Mouse (Mus musculus) mature B cell (primary cell): ENCODE data around the gene Lsp1.

Source experiments
- in situ Hi-C: fragments of 300-500 bp; cut with MboI; formaldehyde crosslinking; loops from 2 replicates; pipeline ENCODE4 v1.14.3; 2019

The Lsp1 gene

DNA sequence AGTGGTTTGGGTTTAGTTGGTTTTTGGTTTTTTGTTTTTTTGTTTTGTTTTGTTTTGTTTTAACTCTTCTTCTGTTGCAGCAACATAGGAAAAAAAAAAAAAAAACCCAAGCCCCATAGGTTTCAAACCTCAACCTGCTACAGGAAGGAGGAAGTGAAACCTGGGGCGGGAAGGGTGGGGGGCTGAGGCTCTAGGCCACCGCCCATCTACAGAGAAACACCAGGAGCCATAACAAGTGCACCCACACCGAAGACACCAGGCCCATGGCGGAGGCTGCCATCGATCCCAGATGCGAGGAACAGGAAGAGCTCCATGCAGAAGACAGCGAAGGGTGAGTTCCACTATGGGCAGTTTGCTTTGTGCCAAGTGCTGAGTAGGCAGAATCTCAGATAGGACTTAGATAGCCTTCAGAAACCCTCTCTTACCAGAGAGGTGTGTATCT is at the start of gene Lsp1:
Gene Lsp1 (plus strand): TSS at position 174 of the 442 bp plus-strand sequence.
- in situ Hi-C loops, result no loop called here

DNA sequence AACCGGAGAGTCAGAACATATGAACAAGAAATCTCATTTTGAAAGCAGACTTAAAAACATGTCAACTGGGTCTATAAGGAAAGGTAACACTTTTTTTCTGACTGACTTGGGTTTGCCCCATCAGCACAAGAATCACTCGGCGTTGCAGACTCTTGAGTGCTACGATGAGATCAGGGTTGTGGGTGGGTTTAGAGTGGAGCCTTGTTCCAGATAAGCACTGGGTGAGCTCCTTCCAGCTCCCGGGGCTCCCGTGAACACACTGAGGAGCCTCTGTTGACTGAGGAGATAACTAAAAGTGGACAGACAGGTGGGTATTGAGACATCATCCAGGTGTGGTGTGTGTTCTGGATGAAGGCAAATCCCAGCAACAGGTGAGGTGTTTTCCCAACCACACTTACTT is 47.3 kb upstream of the Lsp1 start:
- in situ Hi-C loops, result no loop called here

DNA sequence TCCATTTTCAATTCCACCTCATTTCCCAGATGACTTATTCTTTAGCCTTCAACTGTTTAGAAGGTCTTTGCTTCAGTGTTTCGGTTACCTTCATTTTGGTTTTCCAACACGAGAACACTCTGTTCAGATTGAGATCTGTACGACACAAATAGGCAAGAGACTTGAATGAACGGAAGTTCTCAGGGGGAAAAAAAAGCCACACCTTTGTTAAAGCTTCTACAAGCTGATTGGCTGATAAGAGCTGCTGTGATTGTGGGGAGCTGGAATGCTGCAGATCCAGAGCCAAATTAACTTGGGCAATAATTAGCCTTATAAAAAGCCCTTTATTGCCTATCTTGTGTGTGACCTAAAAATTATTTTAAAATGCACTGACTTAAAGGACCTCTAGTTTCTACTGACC is 45.3 kb upstream of the Lsp1 start:
- in situ Hi-C loops, result no loop called here

DNA sequence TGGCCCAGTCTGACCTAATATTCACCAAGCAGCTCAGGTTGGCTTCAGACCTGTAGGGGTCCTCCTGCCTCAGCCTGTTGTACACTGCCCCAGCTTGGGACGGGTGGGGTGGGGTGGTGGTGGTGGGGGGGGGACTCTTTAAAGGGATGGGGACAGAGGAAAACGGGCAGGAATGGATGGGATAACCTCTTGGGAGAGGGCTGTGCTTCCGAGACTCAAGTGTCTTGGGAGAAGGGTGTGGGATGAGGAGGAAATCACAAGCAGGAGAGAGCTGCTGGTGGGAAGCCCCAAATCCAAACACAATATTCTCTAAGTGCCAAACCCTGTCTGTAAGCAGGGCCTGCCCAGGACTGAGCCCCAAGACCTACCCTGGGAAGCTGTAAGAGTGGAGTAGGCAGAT is 44.4 kb upstream of the Lsp1 start:
- in situ Hi-C loops, result no loop called here

DNA sequence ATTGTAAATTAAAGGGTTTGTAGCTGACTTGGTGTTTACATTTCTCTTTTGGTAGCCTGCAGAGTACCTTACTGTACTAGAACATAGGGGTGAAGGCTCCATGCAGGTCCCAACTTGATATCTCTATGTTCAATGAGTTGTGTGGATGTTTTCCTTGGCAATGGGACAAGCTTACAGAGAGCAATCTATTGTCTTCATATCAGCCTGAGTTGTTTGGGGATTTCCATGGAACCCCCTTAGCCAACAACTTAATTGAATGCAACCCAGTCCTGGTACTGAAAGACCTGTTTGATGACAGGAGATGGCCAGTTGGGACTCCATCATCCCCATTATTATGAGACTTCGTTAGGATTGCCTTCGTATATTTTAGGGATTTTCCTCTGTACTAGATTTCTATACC is 42.6 kb upstream of the Lsp1 start:
- in situ Hi-C loops, result no loop called here

DNA sequence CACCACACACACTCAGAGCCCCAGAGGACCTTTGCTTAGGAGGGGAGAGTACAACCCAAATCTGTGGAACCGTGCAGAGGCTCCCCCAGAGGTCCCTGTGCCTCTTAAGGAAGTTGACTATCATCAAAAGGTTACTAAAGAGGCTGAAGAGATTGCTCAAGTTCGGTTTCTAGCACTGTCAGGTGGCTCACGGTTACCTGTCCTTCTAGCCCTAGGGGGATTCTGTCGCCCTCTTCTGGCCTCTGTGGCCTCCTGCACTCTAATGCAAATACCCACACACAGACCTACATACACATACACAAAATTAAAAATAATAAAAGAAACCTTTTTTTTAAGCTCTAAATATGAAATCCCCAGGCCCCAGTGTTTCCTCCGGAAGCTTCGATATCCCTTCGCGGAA is 41.9 kb upstream of the Lsp1 start:
- in situ Hi-C loops, result no loop called here

DNA sequence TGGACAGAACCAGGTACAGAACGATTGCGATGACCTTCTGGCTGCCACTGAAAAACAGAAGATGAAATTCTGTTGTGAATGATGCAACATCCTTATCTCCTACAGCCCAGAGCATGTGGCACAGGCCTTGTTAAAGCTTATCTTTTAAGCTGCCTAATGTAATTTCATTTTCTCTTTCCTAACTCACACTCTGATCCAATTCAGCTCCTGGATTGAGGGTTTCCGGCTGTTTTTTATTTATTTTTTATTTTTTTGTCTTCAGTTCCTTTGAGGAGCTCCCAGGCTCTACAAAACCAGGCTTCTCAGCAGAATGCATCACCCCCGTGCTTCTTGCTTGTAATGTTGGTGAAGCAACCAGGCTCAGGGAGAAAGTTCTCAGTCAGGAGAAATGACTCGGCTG is 40.7 kb upstream of the Lsp1 start:
- in situ Hi-C loops, result no loop called here

DNA sequence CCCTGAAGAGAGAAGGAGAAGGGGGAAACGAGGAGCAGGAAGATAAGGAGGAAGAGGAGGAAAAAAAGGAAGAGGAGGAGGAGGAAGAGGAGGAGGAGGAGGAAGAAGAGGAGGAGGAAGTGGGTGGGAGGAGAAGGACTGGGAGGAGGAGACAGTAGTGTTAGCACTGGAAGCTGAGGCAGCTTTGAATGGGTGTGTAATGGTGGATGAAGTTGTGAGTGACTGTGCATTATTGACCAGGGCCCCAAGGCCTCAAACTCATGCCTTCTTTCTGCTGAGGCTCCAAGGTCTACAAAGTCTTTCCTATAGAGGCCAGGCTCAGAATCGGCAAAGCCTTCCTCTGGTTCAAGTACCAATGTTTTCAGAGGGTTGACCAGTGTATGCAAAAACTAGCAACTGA is 38.8 kb upstream of the Lsp1 start:
- in situ Hi-C loops, result no loop called here

DNA sequence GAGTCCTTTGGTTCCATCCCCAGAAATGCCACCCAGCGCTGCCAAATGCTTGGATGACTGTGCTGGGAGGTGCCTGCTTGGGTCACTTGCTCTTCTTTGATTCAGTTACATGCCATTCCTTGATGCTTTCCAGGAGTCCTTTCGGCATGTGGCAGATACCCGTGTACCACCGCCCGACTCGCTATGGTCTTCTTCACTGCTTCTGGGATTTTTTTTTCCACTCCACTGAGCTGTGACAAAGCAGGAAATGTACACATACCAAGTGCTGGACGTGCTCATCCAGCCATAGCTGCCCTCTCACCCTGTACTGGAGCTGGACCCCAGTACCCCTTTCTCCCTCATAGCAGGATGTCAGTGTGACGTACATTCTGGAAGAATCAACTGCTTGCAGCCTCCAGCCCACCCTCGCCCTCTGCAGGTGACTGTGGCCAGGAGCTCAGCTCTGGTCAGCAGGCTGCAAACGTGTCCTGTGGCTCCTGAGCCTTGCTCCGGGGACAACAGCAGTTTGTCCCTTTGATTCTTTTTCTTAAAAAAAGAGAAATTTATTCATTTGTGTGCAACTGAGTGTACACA is 34.9 kb upstream of the Lsp1 start:
- in situ Hi-C loops, result no loop called here

DNA sequence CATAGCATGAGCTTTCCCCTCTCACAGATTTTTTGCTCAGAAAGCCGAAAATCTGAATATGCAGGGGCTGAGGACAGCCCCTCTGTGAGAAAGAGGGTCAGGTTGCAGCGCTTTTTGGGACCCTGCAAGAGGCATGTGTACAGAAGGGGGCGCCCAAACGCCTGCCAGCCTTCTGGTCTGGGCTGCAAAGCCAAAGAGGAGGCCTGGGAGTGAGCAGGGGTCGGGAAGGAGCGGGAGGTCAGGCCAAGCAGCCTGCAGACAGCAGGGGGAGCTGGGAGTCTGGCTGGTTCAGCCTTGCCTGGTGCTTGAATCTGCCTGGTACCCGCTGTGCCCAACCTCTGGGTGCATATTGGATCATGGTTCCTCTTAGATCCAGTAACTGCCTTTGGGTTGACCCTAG is 32.4 kb upstream of the Lsp1 start:
- in situ Hi-C loops, result no loop called here

DNA sequence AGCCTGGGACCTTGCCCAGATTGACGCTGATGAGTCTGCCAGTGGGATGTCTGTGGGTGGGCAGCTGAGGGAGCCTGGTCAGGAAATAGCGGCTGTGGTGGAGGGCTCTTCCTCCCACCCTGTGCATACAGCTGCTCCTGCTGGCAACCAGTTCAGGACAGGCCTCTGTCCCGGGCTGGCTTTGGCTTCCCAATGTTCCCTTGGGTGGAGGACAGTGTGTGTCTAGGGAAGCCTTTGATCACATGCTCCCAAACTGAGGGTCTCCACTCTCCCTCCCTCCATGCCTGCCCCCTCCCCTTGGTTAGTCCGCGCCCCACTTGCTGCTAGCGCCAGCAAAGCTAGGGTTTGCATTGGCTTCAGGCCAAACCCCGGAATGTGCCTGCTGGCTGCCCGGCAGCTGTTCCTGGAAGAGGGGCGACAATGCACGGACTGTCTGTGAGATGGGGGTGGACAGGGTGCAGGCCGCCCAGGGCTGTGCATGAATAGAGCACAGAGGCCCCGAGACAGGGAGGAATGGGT is 30.4 kb upstream of the Lsp1 start:
- in situ Hi-C loops, result no loop called here

DNA sequence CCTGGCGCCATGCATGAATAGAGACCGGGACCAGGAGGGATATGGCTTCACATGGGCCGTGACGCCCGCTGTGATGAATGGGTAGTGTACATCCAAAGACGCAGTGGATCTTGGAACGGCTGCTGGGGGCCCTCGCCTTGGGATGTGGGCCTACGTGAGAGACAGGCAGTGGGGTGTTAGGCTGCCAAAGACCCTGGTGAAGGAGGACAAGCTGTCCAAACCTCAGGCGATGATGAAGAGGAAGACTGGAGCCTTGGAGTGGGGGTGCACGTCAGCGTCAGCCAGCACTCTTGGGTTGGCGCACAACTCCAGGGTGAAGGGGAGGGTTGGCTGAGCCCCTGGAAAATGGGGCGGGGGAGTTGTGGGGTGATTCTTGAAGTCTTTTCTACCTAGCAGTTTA is 29.5 kb upstream of the Lsp1 start:
- in situ Hi-C loops, result no loop called here

DNA sequence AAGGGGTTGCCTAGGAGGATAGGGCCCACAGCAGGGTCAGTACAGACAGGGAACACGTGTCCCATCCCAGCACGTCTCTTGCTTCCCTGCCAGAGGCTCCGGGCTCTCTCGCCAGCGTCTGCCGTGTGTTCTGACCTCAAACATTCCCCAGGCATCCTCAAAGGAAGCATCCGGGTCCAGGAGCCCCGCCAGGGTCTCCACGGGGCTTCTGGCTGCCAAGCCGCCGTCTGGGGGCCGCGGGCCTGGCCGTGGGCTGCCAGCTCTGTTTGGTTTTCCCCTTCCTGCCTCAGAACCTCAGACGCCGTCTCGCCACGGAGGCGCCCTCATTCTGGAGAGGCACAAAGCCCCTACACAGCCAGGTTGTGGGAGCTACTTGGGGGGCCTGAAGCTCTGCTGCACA is 27.0 kb upstream of the Lsp1 start:
- in situ Hi-C loops, result no loop called here

DNA sequence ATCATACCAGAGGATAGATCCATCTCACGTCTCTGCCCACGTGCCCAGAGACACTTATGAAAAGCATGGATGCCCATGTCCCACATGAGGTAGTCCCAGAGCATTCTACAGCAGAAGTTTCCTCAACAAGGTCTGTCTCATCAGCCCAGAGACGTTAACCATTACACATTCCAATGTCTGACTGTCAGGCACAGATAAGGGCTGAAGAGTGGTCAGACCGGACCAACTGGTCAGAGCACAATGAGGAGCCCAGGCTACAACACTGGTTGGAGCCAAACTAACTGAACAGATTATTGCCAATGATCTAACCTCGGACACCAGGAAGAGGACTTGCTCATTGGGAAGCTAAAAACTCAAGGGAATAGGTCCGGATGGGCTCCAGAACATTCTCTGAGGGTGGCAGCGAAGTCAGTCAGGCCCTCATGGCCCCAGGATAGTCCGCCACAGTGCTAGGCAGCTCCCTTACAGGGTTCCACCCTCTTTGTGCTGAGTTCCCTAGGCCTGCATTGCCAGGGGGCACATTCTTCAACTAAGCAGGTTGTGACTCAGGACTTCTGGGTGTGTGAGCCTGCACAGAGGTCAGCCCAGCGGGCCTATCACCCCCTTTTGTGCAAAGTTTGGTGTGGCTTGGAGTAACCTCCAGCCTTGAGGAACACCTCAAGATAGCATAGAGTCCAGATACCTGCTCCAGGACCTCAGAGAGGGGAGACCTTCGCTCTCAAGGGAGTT is 26.3 kb upstream of the Lsp1 start, which contains the start of gene Syt8:
Gene Syt8 (plus strand): TSS at position 714 of the 729 bp plus-strand sequence.
- in situ Hi-C loops, result no loop called here

DNA sequence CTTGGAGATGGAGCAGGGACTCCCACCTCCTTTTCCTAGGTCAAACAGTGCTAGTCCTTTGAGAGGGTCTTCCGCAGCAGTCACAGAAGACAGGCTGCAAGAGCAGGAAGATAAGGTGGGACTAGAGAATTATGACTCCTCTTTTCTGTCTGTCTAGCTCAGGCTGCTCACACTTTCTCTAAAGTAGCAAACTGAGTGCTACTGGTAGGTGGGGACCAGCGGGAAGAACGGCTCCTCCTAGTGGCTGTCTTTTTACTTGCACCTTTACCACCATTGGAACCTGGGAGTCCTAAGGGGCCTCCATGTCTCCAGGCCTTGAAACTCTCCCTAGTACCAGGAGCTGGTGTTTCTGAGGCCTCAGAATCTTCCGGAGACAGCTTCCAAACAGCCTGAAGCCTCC is 25.1 kb upstream of the Lsp1 start:
- in situ Hi-C loops, result loop anchor here (5.0 kb wide), 1 partner anchor 98 kb away; no protein-coding TSS in a partner anchor

DNA sequence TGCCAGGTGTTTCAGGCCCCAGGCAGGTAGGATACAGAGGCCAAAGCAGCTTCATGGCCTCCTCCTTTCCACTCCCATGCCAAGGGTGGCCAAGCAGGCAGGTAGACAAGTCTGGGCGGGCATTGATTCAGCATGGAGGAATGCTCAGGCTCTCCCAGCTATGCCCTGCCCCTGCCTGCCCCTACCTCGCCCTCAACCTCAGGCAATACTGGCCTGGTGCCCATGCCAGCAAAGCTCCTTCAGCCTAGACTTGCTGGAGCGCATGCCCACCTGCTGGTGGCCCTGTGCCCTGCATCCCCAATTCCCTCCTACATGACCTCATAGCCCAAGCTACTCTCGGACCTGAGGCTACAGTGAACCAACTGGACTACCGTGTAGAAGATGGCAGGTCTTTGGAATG is 23.3 kb upstream of the Lsp1 start:
- in situ Hi-C loops, result loop anchor here (5.0 kb wide), 1 partner anchor 100 kb away; no protein-coding TSS in a partner anchor

DNA sequence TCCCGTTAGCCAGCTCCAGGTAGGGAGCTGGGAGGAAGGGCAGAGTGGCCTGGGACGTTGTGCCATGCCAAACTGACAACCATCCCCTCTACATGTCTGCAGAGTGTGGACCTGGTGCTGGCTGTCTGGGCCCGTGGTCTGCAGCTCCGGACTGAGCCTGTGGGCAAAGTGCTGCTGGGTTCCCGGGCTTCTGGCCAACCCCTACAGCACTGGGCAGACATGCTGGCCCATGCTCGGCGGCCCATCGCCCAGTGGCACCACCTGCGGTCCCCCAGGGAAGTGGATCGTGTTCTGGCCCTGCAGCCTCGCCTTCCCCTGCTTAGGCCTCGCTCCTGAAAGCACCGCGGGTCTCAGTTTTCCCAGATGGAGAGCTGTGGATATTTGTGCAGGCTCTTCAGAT is 20.6 kb upstream of the Lsp1 start:
- in situ Hi-C loops, result loop anchor here (5.0 kb wide), 2 partner anchors 57 to 103 kb away; partner anchors contain the start of gene Tnnt3

DNA sequence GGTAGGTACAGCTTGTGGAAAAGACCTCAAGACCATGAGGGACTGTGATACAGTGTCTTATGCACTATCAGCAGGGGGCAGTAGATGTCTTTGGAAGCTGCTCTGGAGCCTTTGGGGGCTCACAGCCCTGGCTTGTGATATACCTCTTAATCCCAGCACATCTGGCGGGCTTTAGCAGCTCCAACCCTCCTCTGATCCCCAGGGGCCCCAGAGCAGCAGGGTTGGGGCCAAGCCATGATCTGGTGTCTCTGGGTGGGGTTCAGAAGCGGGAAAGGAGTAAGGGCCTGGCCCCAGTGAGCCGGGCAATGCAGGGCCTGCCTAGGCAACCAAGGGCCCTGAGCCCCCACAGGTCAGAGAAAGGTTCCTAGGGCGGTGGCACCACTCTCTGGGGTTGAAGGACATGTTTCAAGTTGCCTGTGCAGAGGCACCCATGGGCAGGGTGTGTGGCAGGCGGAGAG is 19.9 kb upstream of the Lsp1 start:
- in situ Hi-C loops, result loop anchor here (5.0 kb wide), 1 partner anchor 57 kb away; the partner anchor contains the start of gene Tnnt3

DNA sequence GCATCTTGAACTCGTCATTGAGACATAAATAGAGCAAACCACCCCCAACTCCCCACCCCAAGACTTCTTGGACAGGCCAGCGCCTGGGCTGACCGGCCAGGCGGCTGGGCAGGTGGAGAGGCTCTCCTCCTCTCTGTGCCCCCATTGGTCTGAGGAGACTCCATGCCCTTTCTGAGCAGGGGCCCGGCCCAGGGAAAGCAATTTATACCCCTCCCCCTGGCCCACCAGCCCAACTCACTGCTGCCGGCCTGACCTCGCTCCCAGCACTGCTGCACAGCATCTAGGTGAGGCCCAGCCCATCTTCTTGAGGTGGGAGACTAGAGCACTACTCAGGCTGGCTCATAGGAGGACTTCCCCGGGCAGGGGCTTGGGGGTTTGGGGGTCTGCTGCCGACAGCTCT is 19.0 kb upstream of the Lsp1 start, which contains the start of gene Tnni2:
Gene Tnni2 (plus strand): TSS at position 224 of the 400 bp plus-strand sequence.
- in situ Hi-C loops, result loop anchor here (5.0 kb wide), 1 partner anchor 56 kb away; the partner anchor contains the start of gene Tnnt3

DNA sequence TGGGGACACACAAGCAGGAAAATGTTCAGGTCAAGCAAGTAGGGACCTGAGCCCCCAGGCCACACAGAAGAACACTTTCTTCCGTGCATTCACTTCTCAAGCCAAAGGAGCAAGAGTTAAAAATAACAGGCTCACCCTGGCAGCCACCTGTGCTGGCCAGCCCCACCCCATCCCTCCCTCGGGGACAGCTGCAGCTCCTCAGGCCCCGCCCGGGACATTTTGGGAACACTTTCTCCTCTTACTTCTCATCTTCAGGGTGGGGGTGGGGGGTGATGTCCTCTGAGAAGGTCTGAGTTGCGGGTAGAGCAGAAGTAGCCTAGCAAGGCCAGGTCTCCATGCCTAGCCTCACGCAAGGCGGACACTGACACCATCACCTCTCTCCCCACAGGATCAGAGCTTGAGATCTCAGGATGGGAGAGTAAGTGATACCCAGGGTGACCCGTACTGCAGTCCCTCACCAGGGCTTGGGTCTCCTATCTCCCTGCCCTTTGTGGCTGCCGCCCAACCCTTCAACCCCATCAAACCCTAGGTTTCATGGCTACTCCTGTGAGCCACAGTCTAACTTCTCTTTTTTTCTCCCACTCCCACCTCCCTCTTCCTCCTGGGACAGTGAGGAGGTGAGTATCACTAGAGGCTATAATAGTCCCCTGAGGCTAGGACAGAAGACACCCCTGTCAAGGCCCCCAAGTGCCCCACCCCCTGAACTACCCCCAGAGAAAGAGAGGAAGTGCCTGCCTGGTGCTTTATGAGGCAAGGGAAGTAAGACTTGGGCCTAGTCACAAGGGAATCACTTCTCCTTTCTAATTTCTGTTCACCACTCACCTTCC is 18.3 kb upstream of the Lsp1 start:
- in situ Hi-C loops, result loop anchor here (5.0 kb wide), 1 partner anchor 55 kb away; the partner anchor contains the start of gene Tnnt3

DNA sequence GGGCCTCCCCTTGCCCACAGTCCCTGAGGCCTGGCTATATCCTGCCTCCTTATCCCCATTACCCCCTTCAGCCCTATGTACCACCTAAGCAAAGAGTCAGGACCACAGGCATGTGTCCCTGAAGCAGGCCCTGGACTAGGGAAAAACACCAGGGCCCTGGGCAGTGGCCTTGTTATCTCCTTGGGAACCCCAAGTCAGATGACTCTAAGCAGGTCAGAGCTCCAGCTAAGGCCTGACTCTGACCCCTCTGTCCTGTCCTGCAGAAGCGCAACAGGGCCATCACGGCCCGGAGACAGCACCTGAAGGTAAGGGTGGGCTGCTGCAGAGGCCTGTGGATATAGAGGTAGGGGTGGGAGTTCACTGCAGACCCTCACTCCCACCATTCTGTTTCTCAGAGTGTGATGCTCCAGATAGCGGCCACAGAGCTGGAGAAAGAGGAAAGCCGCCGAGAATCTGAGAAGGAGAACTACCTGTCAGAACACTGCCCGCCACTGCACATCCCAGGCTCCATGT is 17.6 kb upstream of the Lsp1 start:
- in situ Hi-C loops, result loop anchor here (5.0 kb wide), 1 partner anchor 54 kb away; the partner anchor contains the start of gene Tnnt3

DNA sequence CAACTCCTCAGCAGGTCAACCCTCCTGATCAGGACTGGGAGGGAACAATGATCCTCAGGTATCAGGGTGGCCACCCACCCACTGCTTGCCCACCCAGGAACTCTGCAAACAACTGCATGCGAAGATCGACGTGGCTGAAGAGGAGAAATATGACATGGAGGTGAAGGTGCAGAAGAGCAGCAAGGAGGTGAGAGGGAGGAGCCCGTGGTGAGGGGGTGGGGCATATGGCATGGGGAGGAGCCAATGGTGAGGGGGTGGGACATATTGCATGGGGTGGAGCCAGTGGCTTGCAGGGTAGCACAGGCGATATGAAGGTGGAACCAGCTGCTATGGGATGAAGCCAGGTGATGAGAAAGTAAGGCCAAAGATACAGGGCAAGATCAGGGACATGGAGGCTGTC is 17.1 kb upstream of the Lsp1 start:
- in situ Hi-C loops, result loop anchor here (5.0 kb wide), 1 partner anchor 54 kb away; the partner anchor contains the start of gene Tnnt3
